Mouse (Mus musculus) right cerebral cortex, postnatal 14 days (tissue): ENCODE measurements at regions not wholly inside any gene's neighbourhood (a gene's known extent, or its start where the extent isn't known, plus 50 kb on each side); places are given as distances from the start of the nearest gene placed in this dataset.
A peak's percentile ranks its signal among the peaks of the same experiment; 100 is the strongest.

ENCODE experiments used
- DNase-seq: peaks from one replicate; pipeline ENCODE4 v3.0.0; 2022

DNA sequence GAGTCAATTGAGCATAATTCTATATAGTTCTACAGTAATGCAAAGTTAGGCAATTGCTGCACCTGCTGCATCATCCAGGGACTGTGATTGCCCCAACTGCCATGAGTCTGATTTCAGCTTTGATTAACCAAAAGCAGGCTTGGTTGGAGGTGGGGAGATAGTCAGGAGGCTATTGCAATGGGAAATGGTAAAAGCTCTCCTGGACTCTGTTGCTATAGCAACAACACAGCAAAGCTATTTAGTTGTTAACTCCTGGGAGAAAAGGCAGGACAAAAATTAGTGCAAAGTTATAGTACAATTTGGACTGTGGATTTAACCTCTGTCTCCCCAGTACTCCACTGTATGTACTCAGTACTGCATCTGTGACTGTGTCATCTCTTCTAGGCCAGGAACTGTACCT lies 51.7 kb upstream of the Rasgrf1 start:
- no peak for DNase-seq

DNA sequence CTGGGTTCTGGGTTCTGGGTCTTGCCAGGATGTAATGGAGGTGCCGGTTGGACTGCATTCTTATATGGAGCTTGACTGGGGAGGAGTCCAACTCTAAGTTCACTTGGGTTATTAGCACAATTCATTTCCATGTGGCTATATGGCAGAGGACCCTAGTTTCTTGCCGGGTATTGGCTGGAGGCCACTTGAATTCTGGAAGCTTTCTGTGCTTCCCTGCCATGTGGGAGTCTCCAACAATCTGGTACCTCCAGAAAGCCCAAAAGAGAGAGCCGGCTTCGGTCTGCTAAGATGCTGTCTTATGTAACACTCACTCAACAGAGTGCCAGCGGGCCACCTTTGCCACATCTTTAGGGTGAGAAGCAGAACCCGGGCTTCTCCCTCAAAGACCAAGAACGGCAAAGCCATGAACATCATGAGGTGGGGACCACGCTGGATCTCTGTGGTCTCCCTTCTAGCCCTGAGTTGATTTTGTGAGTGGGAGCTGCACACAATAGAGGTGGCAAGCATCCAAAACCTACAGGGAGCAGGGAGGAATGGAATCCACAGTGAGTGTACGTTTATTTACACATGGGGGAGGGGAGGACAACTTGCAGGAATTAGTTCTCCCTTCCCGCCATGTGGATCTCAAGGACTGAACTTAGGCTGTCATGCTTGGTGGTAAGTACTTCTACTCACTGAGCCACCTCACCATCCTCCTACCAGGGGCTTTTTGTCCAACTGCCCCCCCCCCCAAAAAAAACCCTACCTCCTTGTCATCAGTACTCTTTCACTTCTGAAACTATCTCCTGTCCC lies 59.0 kb upstream of the Rasgrf1 start:
- DNase-seq = peak; percentile 38

DNA sequence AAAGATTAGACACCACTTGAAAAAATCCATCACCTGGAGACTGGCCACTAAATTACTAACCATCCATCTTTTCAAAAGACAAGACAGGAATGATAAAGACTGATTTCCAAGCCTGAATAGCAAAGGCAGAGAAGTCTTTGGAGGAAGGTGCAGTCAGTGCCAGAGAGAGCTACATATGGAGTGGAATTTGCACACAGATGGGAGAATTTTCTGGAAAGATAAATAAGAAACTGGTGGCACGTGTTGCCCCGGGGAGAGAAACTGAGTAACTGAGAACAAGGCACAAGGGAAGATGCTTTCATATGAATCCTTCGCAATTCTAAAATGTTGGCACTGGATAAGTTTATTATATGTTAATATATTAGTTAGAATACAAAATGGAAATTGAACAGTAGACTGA lies 59.8 kb upstream of the Rasgrf1 start:
- DNase-seq = no peak

DNA sequence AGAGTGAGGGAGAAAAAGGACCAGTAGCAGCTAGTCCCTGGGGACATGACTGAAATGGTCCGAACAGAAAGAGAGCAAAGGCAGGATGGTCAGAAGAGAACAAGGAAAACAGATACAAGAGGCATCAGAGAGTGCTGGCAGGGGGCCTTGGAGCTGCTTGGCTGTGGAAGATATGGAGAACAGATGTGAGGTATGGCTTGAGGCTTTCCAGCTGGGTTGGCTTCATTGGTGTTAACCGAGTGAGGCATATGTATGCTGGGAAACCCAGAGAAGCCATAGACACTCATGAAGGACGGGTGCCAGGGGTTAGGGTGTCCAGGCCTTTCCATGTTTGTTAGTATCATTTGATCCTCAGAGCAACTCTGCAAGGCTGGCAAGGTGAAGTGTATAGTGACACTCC lies 61.1 kb upstream of the Rasgrf1 start:
- no peak for DNase-seq

DNA sequence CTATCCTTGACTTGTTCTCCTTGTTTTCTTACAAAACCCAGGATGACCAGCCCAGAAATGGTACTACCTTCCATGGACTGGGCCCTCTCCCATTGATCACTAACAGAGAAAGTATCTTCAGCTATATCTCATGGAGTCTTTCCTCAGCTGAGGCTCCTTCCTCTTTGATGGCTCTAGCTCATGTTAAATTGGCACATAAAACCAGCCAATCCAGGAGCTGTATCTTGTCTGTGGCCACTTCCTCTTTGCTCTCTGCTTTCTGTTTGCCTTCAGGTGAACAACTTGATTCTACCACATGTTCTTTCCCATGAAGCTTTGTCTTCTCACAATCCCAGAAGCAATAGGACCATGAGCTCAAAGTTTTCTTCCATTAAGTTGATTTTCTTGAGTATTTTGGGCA lies 62.7 kb upstream of the Rasgrf1 start:
- DNase-seq = no peak

DNA sequence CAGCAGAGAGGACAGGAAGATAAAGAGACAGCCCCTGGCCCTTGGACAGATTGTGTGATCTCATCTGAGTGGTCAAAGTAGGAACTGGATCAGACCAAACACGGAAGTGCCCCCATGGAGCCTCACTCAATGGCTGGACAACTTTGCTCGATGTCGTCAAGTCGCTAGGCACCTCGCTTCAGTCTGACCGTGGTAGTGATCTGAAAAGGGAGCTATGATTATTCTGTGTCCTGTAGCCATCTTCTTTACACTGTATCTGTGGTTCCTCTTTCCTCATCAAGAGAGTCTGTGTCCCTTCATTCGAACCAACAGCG lies 67.0 kb upstream of the Rasgrf1 start:
- DNase-seq = no peak

DNA sequence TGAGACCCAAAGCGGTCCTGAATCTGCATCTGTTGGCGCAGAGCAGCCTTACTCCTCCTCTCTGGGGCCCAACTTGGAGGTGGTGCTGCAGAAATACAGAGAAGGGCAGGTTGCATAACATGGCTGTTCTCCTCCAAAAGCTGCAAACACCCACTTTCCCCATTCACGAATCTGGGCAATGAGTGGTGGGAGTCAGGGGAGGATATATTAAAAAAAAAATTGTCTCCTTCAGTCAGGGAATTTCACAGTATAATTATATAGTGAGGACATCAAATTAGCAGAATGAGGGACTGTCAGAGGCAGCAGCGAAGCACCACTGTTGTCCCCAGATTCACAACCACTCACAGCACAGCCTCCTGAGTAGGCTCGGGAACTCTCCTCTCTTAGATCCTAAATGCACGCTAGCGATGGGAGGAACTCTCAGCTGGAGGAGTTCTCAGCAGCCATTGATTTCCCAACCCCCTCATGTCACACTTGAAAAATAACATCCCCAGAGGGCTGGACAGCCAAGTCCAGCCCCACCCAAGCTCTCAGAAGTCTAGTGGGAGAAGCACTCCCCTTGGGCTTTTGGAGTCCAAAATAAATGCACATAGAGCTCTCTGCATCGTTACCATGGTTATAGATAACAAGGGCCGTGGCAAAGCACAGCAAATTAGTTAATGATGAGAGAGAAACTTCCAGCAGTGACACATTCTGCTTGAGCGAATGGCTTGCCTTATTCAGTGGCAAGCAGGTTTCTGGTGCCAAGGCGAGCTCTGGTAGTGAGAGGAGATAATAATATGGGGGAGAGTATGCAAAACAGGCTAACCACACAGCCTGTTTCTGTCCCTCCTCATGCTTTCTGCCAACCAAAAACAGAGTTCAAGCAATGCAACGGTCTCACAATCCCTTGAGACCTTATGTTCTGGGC lies 67.6 kb upstream of the Rasgrf1 start:
- DNase-seq = peak; percentile 19

DNA sequence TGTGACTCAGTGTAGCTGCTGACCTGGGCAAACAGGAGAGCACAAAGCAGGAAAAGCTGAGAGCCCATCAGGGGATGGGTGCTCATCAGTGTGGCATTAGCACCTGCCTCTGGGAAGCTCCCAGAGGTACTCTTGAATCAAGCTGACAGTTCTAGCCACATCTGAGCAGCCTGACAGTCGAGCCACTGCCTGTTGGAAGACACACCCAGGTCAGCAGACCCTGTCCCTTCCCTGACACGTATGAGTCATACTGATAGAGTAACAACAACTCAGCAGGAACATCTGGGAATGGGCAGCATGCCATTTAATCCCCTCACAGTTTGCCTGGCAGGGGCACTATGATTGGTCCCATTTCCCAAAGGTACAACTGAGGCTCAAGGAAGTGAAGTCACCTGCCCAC lies 68.3 kb upstream of the Rasgrf1 start:
- DNase-seq = no peak

DNA sequence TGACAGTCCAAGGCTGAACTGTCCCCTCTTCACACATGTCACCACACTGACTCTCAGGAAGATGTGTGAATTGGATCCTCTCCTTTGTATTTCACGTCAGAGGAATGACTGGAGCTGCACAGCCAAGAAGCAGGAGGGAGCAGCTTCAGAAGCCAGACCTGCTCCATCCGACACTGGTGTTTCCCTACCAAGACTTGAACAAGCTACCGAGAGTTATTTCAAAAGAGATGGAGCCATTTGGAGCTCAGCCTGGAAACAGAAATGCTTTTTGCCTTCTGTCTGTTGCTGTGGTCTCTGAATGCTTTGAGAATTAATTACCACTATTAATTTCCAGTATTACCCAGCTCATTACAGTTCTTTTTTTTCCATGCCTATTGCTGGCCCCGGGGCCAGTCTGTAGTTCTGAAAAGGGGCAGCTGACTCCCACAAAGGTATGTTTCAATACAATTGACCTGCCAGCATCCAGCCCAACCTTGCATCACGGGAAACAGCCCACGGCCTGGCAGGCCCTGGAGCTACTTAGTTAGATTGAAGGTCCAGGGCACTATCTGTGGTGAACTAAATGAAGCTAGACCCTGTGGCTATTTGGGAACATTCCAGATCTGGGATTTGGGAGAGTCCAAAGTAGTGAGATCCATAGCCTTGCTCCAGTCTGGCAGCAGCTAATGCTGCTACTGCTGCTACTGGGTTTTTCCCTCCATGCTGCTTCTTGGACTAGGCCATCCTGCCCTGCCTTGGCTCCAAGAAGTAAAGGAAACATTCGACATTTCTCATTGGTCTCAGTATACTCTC lies 73.1 kb upstream of the Rasgrf1 start:
- no peak for DNase-seq

DNA sequence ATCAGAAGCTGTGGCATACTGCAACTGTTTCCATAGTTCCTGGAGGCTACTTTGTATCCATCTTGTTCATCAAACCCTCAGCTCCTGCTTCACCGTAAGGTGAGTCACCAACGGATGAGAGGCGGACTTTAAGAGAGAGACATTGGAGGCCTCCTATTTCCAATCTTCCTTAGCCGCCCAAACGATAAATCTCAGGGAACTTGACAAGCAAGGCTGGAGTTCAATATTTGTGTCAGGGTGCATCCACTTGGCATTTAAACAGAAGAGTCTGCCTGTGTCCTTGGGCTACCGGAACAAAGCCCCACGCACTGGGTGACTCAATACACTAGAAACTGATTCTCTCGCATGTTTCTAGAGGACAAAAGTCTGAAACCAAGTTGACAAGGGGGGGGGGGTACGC lies 76.1 kb upstream of the Rasgrf1 start:
- DNase-seq = no peak

DNA sequence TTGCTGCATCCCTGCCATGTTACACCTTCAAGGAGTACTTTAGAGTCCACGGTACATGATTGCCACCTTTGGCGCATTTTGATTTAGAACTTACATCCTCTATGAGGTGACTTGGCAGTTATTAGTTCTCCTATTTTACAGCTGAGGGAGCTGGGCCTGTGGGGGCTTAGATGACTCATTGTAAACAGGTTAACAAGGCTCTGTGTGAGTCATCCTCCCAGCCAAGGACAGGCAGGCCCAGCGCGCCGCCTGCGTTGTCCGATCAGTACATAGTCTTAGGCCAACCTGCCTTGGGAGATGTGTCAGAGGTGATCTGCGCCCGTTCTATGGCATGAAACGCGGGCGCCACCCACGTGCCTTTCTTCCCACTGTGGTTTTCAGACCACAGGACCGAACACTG lies 77.9 kb upstream of the Rasgrf1 start:
- DNase-seq = no peak

DNA sequence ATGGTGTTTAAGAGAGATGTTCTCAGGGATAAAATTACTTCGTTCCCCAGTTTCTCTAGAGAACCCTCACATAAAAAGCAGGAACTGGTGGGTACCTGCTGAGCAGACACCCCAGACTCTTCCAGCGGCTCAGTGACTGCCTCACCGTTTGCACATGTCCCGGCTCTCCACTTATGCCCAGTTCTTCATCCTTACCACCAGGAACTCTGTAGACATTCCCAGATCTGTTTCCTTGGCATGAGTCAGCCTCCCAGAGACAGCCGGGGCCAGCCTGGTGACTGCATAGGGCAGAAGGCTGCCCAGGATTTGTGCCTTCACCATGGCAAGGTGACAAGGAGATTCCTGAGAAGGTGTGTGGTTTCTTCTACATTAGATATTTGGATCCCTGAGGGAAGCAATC lies 81.6 kb upstream of the Rasgrf1 start:
- DNase-seq = no peak

DNA sequence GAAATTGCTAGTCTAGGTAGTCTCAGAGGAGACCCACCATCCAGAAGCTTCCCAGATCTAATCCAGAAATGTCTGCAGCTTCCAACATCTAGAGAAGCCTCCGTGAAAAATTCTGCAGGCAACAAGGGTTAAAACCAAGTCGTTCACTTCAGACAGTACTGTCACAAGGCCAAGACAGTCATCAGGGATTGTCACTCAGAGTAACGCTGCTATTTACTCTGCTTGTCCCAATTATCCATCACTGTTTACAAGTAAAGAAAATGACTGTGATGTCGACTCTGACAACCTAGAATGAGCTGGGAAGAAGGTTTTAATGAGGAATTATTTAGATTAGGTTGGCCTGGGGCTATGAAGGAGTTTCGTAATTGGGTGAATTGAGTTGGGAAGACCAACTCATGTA lies 82.1 kb upstream of the Rasgrf1 start:
- DNase-seq = no peak

DNA sequence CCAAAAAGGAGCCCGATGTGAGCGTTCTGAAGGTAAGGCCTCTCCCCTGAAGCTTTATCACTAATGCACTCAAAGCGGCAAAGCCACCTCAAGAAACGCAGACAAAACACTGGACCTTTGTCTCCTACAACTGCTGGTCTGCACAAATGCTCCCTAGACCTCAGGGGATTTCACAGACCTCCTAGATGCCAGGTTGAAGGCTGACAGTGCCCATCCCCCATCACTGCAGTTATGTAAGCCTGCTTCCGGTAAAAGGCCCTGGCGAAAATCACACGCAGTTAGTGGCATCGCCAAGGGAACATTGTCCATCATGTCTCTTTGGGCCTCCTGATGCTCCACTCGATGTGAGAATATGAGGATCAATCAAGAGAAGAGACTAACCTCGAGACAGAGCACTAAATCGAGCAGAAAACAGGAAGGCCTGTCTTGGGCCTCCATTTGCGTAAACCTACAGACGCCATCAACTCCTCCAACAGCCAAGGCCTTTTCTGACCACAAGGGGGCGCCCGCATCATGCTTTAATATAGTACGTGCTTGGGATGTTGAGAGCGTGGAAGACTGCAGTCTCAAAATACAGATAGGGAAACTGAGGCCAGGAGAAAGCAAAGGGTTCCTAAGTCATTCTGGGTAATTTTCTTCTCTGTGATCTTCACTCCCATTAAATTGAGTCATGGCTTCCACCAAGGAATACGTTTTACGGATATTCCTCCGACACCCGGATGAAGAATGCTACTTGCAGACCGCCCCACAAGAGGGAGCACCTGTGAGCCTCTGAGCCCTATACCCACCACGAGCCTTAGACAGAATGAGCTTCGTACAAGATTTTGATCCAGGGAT lies 82.8 kb upstream of the Rasgrf1 start:
- peak; percentile 88 for DNase-seq

DNA sequence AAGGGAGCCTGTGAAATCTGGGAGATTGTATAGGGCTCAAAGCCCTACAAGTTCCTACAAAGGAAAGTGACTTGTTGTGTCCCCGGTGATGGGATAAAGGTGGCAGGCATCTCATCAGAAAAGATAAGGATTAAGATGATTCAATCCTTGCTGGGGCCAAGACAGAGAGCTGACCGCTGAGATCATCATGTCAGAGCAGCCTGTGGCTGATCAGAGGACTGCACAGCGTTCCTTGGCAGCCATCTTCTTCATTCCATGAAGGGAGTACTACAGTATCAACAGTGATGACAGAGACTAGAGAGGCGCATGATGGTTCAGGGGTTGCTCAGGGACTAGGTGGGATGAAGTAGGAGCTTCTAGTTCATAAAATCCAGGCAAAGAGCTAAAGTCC lies 83.6 kb upstream of the Ankrd34c start:
- no peak for DNase-seq

DNA sequence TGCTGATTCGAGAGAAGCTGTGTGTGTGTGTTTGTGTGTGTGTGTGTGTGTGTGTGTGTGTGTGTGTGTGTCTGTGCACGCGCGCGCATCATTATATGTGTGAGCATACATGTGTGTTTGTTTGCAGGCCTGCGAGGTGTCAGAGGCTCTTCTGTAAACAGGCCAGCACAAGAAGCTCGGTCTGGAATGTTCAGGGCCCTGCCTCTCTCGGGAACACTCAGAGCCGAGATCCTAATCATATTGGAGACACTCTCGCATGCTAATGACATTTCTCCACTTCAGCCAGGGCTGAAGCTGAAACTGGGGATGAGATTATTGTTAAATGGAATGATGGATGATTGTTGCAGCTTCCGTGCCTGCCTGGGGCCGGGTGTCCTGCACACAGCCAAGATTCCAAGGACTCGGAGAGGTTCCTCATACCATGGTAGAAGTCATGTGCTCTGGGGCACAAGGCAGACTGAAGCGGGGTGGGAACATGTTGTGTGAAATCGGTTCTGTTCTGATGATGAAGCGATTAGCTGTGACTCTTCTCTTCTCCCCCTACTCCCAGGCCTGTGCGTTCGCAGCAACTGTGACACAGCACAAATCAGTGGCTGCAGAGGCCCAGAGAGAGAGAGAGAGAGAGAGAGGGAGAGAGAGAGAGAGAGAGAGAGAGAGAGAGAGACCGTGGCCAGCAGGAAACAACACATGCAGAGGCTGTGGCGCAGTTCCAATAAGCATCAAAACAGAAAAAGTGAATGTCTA lies 83.0 kb upstream of the Ankrd34c start:
- no peak for DNase-seq

DNA sequence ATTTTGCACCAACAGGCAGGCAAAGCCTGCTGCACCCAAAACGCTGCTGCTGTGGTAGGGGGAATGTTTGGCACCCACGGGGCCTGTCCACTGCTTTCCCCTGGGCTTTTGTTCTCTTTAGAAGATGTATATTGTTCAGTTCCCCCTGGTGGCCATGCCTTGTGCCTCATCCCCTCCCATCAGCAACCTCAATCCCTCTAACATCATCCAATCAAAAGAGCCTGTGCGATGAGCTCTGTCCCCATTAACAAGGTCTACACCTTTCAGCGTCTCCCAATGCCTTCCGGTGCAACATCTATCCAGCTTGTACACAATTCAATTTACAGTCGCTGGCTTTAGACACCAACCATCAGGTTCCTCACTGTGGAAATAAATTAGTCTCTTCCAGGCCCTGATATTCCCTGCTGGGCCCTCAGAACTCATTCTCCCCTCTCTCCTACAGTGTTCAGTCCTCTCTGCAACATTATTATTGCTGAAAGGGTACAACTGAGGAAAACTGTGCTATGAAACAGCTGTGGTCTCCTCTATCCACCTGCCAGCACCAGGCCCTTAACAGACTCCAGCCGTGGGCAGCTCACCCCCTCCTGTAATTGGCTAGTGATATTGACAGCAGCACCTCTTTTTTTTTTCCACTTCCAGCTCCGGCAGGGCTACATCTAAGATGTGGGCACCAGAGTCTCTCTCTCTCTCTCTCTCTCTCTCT lies 75.5 kb upstream of the Ankrd34c start:
- DNase-seq = no peak

DNA sequence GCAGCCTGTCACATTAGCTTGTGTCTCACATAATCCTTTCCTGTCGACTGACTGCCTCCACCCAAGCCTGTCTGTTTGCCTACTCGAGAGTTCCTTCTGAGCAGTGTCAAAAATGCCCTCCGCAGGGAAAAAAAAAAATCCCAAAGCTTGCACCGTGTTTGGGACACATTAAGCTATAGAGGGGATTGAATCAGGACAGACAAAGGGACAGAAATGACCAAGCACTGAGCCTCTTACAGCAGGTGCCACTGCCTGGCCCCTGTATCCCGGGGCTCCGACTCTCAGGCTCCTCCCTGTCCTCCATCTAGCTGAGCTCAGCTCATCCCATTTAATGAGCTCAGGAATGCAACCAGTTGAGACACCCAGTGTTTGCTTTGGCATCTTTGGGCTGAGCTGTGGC lies 69.1 kb upstream of the Ankrd34c start:
- DNase-seq = no peak

DNA sequence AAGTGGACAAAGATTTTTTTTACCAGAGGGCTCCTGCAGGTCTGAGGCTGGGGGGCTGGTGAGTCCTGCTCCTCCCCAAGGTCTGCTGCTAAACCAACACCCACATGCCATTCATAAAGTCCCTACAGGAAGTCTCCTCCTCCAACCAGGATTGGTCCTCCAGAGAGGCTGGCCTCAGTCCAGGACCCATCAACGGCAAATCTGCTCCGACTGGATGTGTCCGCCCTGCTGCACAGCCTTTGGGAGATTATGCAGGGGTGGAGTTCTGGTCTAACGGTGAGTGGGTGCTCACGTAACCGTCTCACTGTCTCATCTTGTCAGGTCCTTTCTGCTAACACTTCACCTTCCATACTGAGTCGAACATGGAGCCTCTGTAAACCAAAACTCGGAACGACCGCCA lies 64.4 kb upstream of the Ankrd34c start:
- DNase-seq = no peak

DNA sequence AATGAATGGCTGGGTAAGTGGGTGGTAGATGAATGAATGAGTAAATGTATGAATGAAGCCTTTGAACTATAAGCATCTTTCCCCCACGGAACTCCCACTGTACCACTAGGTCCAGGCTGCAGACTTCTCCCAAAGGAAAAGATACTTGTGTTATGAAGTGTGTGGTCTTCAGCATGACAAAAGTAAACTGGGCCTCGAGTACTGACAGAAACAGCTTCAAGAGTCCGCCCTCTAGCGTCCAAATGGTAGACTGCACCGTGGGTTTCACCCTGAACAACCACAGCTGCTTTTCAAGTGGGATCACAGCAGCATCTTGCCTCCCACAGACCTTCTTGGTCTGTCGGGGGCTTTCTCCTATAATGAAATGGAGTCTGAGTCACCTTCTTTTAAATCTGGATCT lies 54.7 kb upstream of the Ankrd34c start:
- DNase-seq = peak; percentile 83

DNA sequence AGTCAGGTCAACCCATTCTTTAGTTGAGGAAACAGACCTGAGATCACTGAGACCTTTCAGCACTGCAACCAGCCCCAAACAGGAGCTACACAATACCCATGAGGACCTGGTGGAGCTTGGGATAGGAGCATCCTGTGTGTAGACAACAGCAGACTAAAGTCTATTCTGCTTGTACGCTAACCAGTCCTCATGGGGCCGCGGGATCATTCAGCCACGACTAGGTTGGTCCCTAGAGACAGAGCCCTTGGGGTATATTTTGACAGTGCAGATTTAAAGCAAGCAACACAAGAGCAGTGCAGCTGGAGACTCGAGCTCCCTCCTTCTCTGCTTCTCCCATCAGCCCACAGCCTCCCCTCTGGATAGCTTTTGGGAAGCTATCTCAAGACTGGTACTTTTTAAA lies 51.7 kb upstream of the Ankrd34c start:
- DNase-seq = no peak
